Mouse (Mus musculus) left cerebral cortex, adult 9 months (tissue): ENCODE data around the gene Krt25.

ENCODE experiments used
- DNase-seq, 2 experiments: peaks; one replicate each; pipeline ENCODE4 v3.0.0; 2022; ENCODE audit warnings: low spot score in 2 of 2

Gene Krt25

DNA sequence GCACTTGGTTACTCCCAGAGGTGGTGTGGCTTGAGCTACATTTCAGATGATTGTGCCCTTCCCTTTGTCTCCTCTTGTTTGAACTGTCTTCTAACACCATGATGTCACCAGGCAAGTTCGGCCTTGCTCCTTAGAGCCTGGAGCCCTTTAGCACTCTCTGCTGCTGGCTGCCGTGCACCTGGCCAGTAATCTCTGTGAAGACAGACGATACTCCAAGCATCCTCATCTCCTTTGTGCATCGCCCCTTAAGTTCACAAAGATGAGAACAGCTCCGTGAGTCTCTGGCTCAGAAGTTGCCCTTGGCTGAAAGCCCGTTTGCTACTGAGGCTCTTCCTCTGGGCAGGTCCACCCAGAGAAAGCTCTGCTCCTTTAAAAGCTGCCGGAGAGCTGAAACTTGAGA is 46.0 kb downstream of the Krt25 start:
- DNase-seq, result no peak

DNA sequence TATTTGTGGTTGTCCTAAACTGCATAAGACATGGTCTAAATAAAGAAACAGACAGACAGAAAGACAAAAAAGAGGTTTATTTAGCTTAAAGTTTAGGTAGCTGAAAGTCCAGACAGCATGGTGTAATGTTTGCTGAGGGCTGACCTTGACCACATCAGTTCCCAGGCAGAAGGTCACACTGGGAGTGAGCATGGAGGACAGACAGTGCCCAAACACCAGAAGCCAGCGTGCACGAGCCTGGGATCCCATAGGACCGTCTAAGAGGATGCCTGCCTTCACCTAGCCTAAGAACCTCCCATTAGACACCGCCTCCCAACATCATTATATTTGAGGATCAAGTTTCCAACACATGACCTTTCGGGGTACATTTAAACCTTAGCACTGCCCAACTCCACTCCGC is 47.1 kb downstream of the Krt25 start:
- no peak for DNase-seq

DNA sequence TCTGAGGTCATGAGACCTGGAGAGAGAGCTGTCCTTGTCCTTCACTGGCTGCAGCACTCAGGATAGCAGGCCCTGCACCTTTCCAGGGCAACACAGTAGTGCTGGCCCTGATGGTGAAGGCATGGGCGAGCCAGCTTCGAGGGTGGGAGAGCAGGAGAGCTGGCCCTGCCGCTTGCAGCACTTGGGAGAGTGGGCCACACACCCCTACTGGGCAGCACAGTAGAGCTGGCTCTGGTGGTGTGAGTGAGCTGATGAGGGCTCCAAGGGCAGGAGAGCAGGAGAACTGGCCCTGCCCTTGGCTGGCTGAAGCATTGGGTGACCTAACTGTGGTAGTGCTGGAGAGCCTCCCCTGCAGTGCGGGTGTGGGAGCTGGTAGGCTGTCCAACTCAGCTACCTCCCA is 50.0 kb downstream of the Krt25 start:
- no peak for DNase-seq

DNA sequence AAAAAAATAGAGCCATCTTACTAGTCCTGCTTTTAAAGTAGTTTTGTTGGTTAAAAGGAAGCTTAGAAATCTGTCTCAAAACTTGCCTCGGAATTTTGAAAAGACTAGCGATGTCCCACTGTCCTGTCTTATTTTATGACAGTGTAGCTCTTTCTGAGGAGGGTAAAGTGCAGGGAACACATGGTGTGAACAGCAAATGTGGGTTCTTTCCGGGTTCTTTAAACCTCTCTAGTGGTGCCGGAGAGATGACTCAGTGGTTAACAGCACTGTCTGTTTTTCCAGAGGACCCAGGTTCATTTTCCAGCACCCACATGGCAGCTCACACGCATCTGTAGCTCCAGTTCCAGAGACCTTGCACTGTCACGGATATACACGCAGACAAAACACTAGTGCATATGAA is 53.6 kb downstream of the Krt25 start:
- no peak for DNase-seq

DNA sequence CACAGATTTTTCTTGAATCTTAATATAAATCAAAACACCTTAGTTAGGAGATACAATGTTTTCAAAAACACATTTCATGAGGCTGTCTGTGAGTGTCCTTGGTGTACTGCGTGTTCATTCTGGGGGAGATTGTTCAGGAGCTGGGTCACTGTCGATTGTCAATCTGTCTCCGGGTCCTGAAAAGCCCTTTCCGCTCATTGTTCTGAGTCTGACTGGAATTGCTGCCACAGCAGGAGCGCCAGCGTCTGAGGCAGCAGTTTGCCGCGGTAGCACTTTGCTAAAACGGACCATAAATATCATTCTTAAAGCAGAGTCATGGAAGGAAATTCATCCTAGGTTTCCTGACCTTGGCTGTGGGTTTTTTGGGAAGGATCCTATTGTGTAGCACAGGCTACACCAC is 57.0 kb downstream of the Krt25 start:
- DNase-seq, result no peak
